Mouse (Mus musculus) liver, embryonic 14.5 days (tissue): ENCODE data around the gene Zfp872.

Source experiments
- CTCF ChIP-seq: IDR thresholded peaks from 2 replicates; pipeline ENCODE4 v1.5.1; 2016; ENCODE audit warnings: antibody characterized with exemption, low read depth, control low read depth
- EP300 ChIP-seq: IDR thresholded peaks from 2 replicates; pipeline ENCODE4 v1.6.1; 2016; ENCODE audit warnings: antibody characterized with exemption, low read depth

GRCm38 (mm10) chr9:22172318-22172717 is 15.6 kb upstream of the Zfp872 start:
- TF ChIP-seq CTCF, result no peak
- TF ChIP-seq EP300, result no peak
